ENCODE assay signal across 11 mouse cellular contexts in the genomic region with DNA sequence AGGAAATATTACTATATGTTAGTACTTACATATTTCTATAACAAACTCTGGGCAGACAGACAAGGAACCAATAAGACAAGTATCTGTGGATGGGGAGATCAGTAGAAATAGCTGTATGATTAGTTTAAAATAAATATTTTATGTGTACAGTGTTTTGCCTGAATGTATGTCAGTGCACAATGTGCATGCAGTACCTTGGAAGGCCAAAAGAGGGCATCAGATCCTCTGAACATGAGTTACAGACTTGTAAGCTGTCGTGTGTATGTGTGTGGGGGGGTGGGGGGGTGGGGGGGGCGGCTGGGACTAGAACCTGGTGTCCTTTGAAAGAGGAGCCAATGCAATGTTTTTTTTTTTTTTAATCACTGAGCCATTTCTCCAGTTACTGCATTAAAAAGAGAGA. TPM values are rescaled to one million over a fixed set of nuclear protein-coding genes. Genes with fewer than 3 reads are reported as not detected.
DNase-seq lines count a peak whose midpoint lies in the region; ATAC-seq and TF ChIP-seq lines count a peak whose summit lies in the region.
"Had no signal": no experiment of that assay in that cellular context is flagged by ENCODE, and none has a peak within 500 bp of the region (broad histone marks: within the 10 kb centered on the region; RNA-seq: fewer than 3 reads in every experiment).

No protein-coding gene starts in this region.

- no peak for ATAC-seq in hindbrain, embryonic 11.5 days (ENCODE audit: low FRiP score)
- ATAC-seq in hindbrain, embryonic 16.5 days = no peak
- no peak for ATAC-seq in kidney, postnatal 0 days (replicated peaks; ENCODE audit: low FRiP score, low read depth)
- ATAC-seq in midbrain, postnatal 0 days (ENCODE audit: low FRiP score) = 0 out of 2 replicates have a peak, but pooled peaks have one; percentile 47
- ATAC-seq in erythroblast, adult 5-6 weeks (replicated peaks; ENCODE audit: low FRiP score, poor library complexity, severe bottlenecking) = no peak

- no peaks in the 10 kb centered on the region for H3K36me3 ChIP-seq in hindbrain, embryonic 11.5 days (ENCODE audit: control insufficient read depth, insufficient read depth, low read length)
- H3K36me3 ChIP-seq in hindbrain, embryonic 16.5 days (ENCODE audit: control insufficient read depth, insufficient read depth, low read length) = no peaks in the 10 kb centered on the region
- H3K36me3 ChIP-seq in kidney, postnatal 0 days (ENCODE audit: insufficient read depth, low read length) = no peaks in the 10 kb centered on the region
- no peaks in the 10 kb centered on the region for H3K36me3 ChIP-seq in midbrain, postnatal 0 days (ENCODE audit: insufficient read depth, low read length)
- H3K36me3 ChIP-seq: embryonic facial prominence, embryonic 13.5 days; limb, embryonic 15.5 days had no signal

- H3K9ac ChIP-seq in hindbrain, embryonic 11.5 days (ENCODE audit: low read depth, low read length) = no peak overlapping the region
- no peak overlapping the region for H3K9ac ChIP-seq in hindbrain, embryonic 16.5 days (ENCODE audit: low read depth, low read length)
- H3K9ac ChIP-seq in kidney, postnatal 0 days (ENCODE audit: low read depth, low read length) = no peak overlapping the region
- H3K9ac ChIP-seq in midbrain, postnatal 0 days (replicated peaks; ENCODE audit: low read length, poor library complexity, severe bottlenecking) = no peak overlapping the region
- H3K9ac ChIP-seq: embryonic facial prominence, embryonic 13.5 days; limb, embryonic 15.5 days had no signal

- H3K9me3 ChIP-seq in hindbrain, embryonic 11.5 days (ENCODE audit: control insufficient read depth, low read length) = no peaks in the 10 kb centered on the region
- H3K9me3 ChIP-seq in hindbrain, embryonic 16.5 days (ENCODE audit: control insufficient read depth, low read length) = no peaks in the 10 kb centered on the region
- no peaks in the 10 kb centered on the region for H3K9me3 ChIP-seq in kidney, postnatal 0 days (replicated peaks; ENCODE audit: low read length)
- H3K9me3 ChIP-seq in midbrain, postnatal 0 days (ENCODE audit: low read length) = no peaks in the 10 kb centered on the region
- H3K9me3 ChIP-seq: embryonic facial prominence, embryonic 13.5 days; limb, embryonic 15.5 days had no signal

- WGBS in hindbrain, embryonic 11.5 days = 7% methylated on average over 2 of the region's 2 CpGs
- 4% methylated on average over 2 of the region's 2 CpGs for WGBS in hindbrain, embryonic 16.5 days
- 2% methylated on average over 2 of the region's 2 CpGs for WGBS in kidney, postnatal 0 days
- WGBS in midbrain, postnatal 0 days = 7% methylated on average over 2 of the region's 2 CpGs

- no peak overlapping the region for H3K4me2 ChIP-seq in hindbrain, embryonic 11.5 days (replicated peaks; ENCODE audit: low read depth, low read length)
- no peak overlapping the region for H3K4me2 ChIP-seq in hindbrain, embryonic 16.5 days (ENCODE audit: low read length)
- H3K4me2 ChIP-seq in kidney, postnatal 0 days (ENCODE audit: low read length) = no peak overlapping the region
- no peak overlapping the region for H3K4me2 ChIP-seq in midbrain, postnatal 0 days (ENCODE audit: low read depth, low read length, poor library complexity, severe bottlenecking)
- H3K4me2 ChIP-seq: limb, embryonic 15.5 days had no signal

- DNase-seq in hindbrain, embryonic 11.5 days (ENCODE audit: low spot score) = peak; percentile 71
- DNase-seq in 416B (ENCODE audit: low read depth) = peak; percentile 64
- peak; percentile 22 for DNase-seq in MEL-GATA-1-ER (ENCODE audit: extremely low read depth, low read depth)
- peak; percentile 51 to 56 for DNase-seq in cerebellum, postnatal 36 days
- DNase-seq in kidney, postnatal 0 days (ENCODE audit: low spot score) = peak; percentile 58
- peak; percentile 71 for DNase-seq in midbrain, postnatal 0 days (ENCODE audit: low spot score)

- peak; percentile 71 for TF ChIP-seq CTCF in kidney, postnatal 0 days (IDR thresholded peaks at IDR 0.05; ENCODE audit: low read depth)
- TF ChIP-seq CTCF in midbrain, postnatal 0 days (IDR thresholded peaks at IDR 0.05) = peak; percentile 76

- H3K4me1 ChIP-seq in hindbrain, embryonic 11.5 days (replicated peaks; ENCODE audit: control insufficient read depth, insufficient read depth, low read length) = no peaks in the 10 kb centered on the region
- peaks cover 2% of the 10 kb centered on the region; the same call in 1 of the 2 replicates for H3K4me1 ChIP-seq in hindbrain, embryonic 16.5 days (ENCODE audit: control insufficient read depth, insufficient read depth, low read depth, low read length)
- H3K4me1 ChIP-seq in kidney, postnatal 0 days (replicated peaks; ENCODE audit: insufficient read depth, low read length) = no peaks in the 10 kb centered on the region
- H3K4me1 ChIP-seq in midbrain, postnatal 0 days (ENCODE audit: insufficient read depth, low read length) = no peaks in the 10 kb centered on the region
- H3K4me1 ChIP-seq: embryonic facial prominence, embryonic 13.5 days had no signal

- no peaks in the 10 kb centered on the region for H3K27me3 ChIP-seq in hindbrain, embryonic 11.5 days (ENCODE audit: control insufficient read depth, insufficient read depth, low read length)
- H3K27me3 ChIP-seq in hindbrain, embryonic 16.5 days (replicated peaks; ENCODE audit: control insufficient read depth, insufficient read depth, low read length) = no peaks in the 10 kb centered on the region
- H3K27me3 ChIP-seq in kidney, postnatal 0 days (ENCODE audit: insufficient read depth, low read length) = no peaks in the 10 kb centered on the region; the same call in 1 of the 2 replicates
- H3K27me3 ChIP-seq in midbrain, postnatal 0 days (ENCODE audit: insufficient read depth, low read length) = no peaks in the 10 kb centered on the region

- H3K4me3 ChIP-seq in hindbrain, embryonic 11.5 days (ENCODE audit: low read depth, low read length) = no peak overlapping the region
- H3K4me3 ChIP-seq in hindbrain, embryonic 16.5 days (ENCODE audit: low read length) = no peak overlapping the region
- H3K4me3 ChIP-seq in kidney, postnatal 0 days (replicated peaks; ENCODE audit: low read depth, low read length) = no peak overlapping the region
- no peak overlapping the region for H3K4me3 ChIP-seq in midbrain, postnatal 0 days (ENCODE audit: low read depth, low read length)
- H3K4me3 ChIP-seq: embryonic facial prominence, embryonic 13.5 days; limb, embryonic 15.5 days had no signal

- no peak overlapping the region for H3K27ac ChIP-seq in hindbrain, embryonic 11.5 days (ENCODE audit: low read depth, low read length)
- no peak overlapping the region for H3K27ac ChIP-seq in hindbrain, embryonic 16.5 days (ENCODE audit: low read depth, low read length)
- H3K27ac ChIP-seq in kidney, postnatal 0 days = no peak overlapping the region
- no peak overlapping the region for H3K27ac ChIP-seq in midbrain, postnatal 0 days (ENCODE audit: low read depth, low read length)
- H3K27ac ChIP-seq: embryonic facial prominence, embryonic 13.5 days; limb, embryonic 15.5 days had no signal

RNA-seq across cellular contexts. Expression of a gene that starts 15.5 kb away (rescaled TPM):
- polyA plus RNA-seq in hindbrain, embryonic 11.5 days (2014; fragmentation: Nextera tagmentation; extraction: Ambion mirVana) = not detected in 2 replicates
- polyA plus RNA-seq in hindbrain, embryonic 16.5 days (2015; fragmentation: Nextera tagmentation; extraction: Ambion mirVana) = 0.25 and 0.32 TPM in 2 replicates
- not detected in 2 replicates for polyA plus RNA-seq in kidney, postnatal 0 days (2015; fragmentation: Nextera tagmentation; extraction: Ambion mirVana)
- total RNA-seq in midbrain, postnatal 0 days (2014; rRNA removed) = 1.4 and 1.8 TPM in 2 replicates
- 1.4 and 1.5 TPM in 2 replicates for polyA plus RNA-seq in midbrain, postnatal 0 days (2015; fragmentation: Nextera tagmentation; extraction: Ambion mirVana)
- total RNA-seq in erythroblast, adult 5-6 weeks (2015; ENCODE audit: low replicate concordance) = not detected in 2 replicates
- not detected in 2 replicates for total RNA-seq in erythroblast, adult 5-6 weeks (2017; ENCODE audit: low replicate concordance)
- polyA plus RNA-seq: embryonic facial prominence, embryonic 13.5 days; stomach, embryonic 16.5 days had no signal

RNA-seq across cellular contexts. Expression of a gene that starts 41.7 kb away (rescaled TPM):
- polyA plus RNA-seq in hindbrain, embryonic 11.5 days (2014; fragmentation: Nextera tagmentation; extraction: Ambion mirVana) = 0.54 and 1.2 TPM in 2 replicates
- polyA plus RNA-seq in hindbrain, embryonic 16.5 days (2015; fragmentation: Nextera tagmentation; extraction: Ambion mirVana) = 1.9 and 2.0 TPM in 2 replicates
- polyA plus RNA-seq in kidney, postnatal 0 days (2015; fragmentation: Nextera tagmentation; extraction: Ambion mirVana) = 0.77 and 0.87 TPM in 2 replicates
- total RNA-seq in midbrain, postnatal 0 days (2014; rRNA removed) = 7.7 and 9.2 TPM in 2 replicates
- 2.9 and 3.6 TPM in 2 replicates for polyA plus RNA-seq in midbrain, postnatal 0 days (2015; fragmentation: Nextera tagmentation; extraction: Ambion mirVana)
- total RNA-seq in erythroblast, adult 5-6 weeks (2015; ENCODE audit: low replicate concordance) = not detected in 2 replicates
- total RNA-seq in erythroblast, adult 5-6 weeks (2017; ENCODE audit: low replicate concordance) = 0.28 TPM in 1 of 2 replicates, not detected in the other
